Mouse (Mus musculus): ENCODE results near the gene Scly. TPM values are rescaled to one million over a fixed set of nuclear protein-coding genes. Genes with fewer than 3 reads are reported as not detected.

The Scly gene
- total and polyA plus RNA-seq, 3 experiments: 23.1 to 48.8 TPM; not detected in 1

GRCm38 (mm10) chr1:91356105-91356504 lies 58.0 kb downstream of the Scly start:
- H3K79me2 ChIP-seq (ENCODE audit: control insufficient read depth, insufficient read depth, low read length, poor library complexity): no peaks in the 10 kb centered on the region
- no peak overlapping the region for H3K27ac ChIP-seq (ENCODE audit: control insufficient read depth, low read depth, low read length)
- DNase-seq (ENCODE audit: low read depth, low spot score): no peak
- H3K9me3 ChIP-seq (replicated peaks; ENCODE audit: insufficient read depth, low read length): no peaks in the 10 kb centered on the region
- no peaks in the 10 kb centered on the region; a peak in 1 of 4 replicates for H3K27me3 ChIP-seq (ENCODE audit: control insufficient read depth in 1 of 2, insufficient read depth in 2 of 2, low read length in 2 of 2)
- H3K4me3 ChIP-seq (ENCODE audit: control insufficient read depth in 1 of 2, insufficient read depth in 1 of 2, low read depth in 2 of 2, low read length in 2 of 2): no peak overlapping the region
- no peak for TF ChIP-seq ZMIZ1 (IDR thresholded peaks at IDR 0.05; ENCODE audit: low read depth, low read length)
- TF ChIP-seq EP300 (IDR thresholded peaks at IDR 0.05; ENCODE audit: low read depth in 1 of 2, low read length in 2 of 2): no peak
- TF ChIP-seq MYB (IDR thresholded peaks at IDR 0.05; ENCODE audit: low read depth, low read length): no peak
- no peak for TF ChIP-seq MAX (IDR thresholded peaks at IDR 0.05; ENCODE audit: low read length)
- no peak for TF ChIP-seq CTCF (IDR thresholded peaks at IDR 0.05 in 2 of 3, conservative IDR thresholded peaks at IDR 0.05 in 1 of 3; ENCODE audit: control insufficient read depth in 1 of 3, insufficient read depth in 1 of 3, low read depth in 2 of 3, low read length in 3 of 3, poor library complexity in 1 of 3, severe bottlenecking in 1 of 3)
- TF ChIP-seq MAFK (IDR thresholded peaks at IDR 0.05; ENCODE audit: borderline replicate concordance, low read depth, low read length): no peak
- TF ChIP-seq MYC (IDR thresholded peaks at IDR 0.05; ENCODE audit: low read depth, low read length): no peak
- TF ChIP-seq ZKSCAN1 (IDR thresholded peaks at IDR 0.05; ENCODE audit: low read depth, low read length): no peak
- TF ChIP-seq POLR2AphosphoS5 (IDR thresholded peaks at IDR 0.05; ENCODE audit: borderline replicate concordance, low read depth, low read length): no peak
- TF ChIP-seq USF2 (IDR thresholded peaks at IDR 0.05; ENCODE audit: borderline replicate concordance in 1 of 2, insufficient read depth in 1 of 2, low read depth in 1 of 2, low read length in 2 of 2): no peak
- TF ChIP-seq ZNF384 (IDR thresholded peaks at IDR 0.05; ENCODE audit: low read depth, low read length): no peak
- no peak for TF ChIP-seq BHLHE40 (IDR thresholded peaks at IDR 0.05; ENCODE audit: borderline replicate concordance, low read depth, low read length)
- TF ChIP-seq CHD1 (IDR thresholded peaks at IDR 0.05; ENCODE audit: low read depth, low read length): no peak
- no peak for TF ChIP-seq TCF12 (IDR thresholded peaks at IDR 0.05; ENCODE audit: low read depth, low read length)
- no peak for TF ChIP-seq MXI1 (IDR thresholded peaks at IDR 0.05; ENCODE audit: low read depth, low read length)
- no peak for TF ChIP-seq POLR2AphosphoS2 (IDR thresholded peaks at IDR 0.05; ENCODE audit: low read length)
- no peak for TF ChIP-seq HCFC1 (IDR thresholded peaks at IDR 0.05; ENCODE audit: low read depth, low read length)
- no peak for TF ChIP-seq UBTF (IDR thresholded peaks at IDR 0.05; ENCODE audit: borderline replicate concordance, insufficient read depth, low read depth, low read length)
- no peak for TF ChIP-seq USF1 (IDR thresholded peaks at IDR 0.05; ENCODE audit: low read depth, low read length)
- TF ChIP-seq NELFE (IDR thresholded peaks at IDR 0.05; ENCODE audit: low read depth, low read length): no peak
- no peak overlapping the region for H3K9ac ChIP-seq (ENCODE audit: control insufficient read depth, low read depth, low read length, poor library complexity, severe bottlenecking)
- H3K4me1 ChIP-seq (ENCODE audit: control insufficient read depth in 1 of 2, insufficient read depth in 2 of 2, low read length in 2 of 2): no peaks in the 10 kb centered on the region
- no peaks in the 10 kb centered on the region for H3K36me3 ChIP-seq (ENCODE audit: control insufficient read depth in 1 of 2, insufficient read depth in 2 of 2, low read length in 2 of 2)

DNA sequence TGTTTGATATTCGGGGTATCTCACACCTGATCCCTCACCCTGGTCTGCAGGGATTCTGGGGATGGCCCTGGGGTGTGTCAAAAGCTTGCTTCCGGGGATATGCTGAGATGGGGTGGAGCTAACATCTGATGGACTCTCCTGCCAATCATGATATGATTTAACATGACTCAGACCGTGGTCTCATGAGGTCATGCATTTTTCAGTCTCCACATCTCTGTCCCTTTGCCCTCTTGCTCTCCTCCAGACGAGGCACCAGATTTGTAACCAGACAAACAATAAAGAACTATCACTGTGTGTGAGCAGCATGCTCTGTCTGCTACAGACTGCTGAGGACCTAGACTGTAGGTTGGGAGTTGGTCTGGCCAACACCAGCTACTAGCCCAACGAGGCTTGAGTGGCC lies 64.0 kb downstream of the Scly start:
- TF ChIP-seq MYC (IDR thresholded peaks at IDR 0.05; ENCODE audit: low read depth, low read length): no peak
- TF ChIP-seq NRF1 (IDR thresholded peaks at IDR 0.05; ENCODE audit: insufficient read depth, low read depth, low read length, poor library complexity, severe bottlenecking): no peak
- TF ChIP-seq POLR2AphosphoS5 (IDR thresholded peaks at IDR 0.05; ENCODE audit: borderline replicate concordance, low read depth, low read length): no peak
- no peak for TF ChIP-seq CHD1 (IDR thresholded peaks at IDR 0.05; ENCODE audit: low read depth, low read length)
- TF ChIP-seq MAFK (IDR thresholded peaks at IDR 0.05; ENCODE audit: borderline replicate concordance, low read depth, low read length): no peak
- no peak for TF ChIP-seq TAL1 (IDR thresholded peaks at IDR 0.05; ENCODE audit: low read length)
- no peak for TF ChIP-seq ELF1 (IDR thresholded peaks at IDR 0.05; ENCODE audit: low read depth, low read length)
- TF ChIP-seq ZKSCAN1 (IDR thresholded peaks at IDR 0.05; ENCODE audit: low read depth, low read length): no peak
- TF ChIP-seq SIN3A (IDR thresholded peaks at IDR 0.05; ENCODE audit: low read length): no peak
- no peaks in the 10 kb centered on the region; a peak in 1 of 4 replicates for H3K27me3 ChIP-seq (ENCODE audit: control insufficient read depth in 1 of 2, insufficient read depth in 2 of 2, low read length in 2 of 2)

More for the DNA sequence above, 64.0 kb downstream of the Scly start:
- Histone ChIP-seq H3K79me2 (ENCODE audit: control insufficient read depth, insufficient read depth, low read length, poor library complexity) (peaks cover 4% of the 10 kb centered on the region), H3K4me3 (ENCODE audit: control insufficient read depth in 1 of 2, insufficient read depth in 1 of 2, low read depth in 2 of 2, low read length in 2 of 2) (no peak overlapping the region), H3K4me1 (ENCODE audit: control insufficient read depth in 1 of 2, insufficient read depth in 2 of 2, low read length in 2 of 2) (peaks cover 0 to 6% of the 10 kb centered on the region in 2 experiments; a peak in 2 of 4 replicates), H3K9ac (ENCODE audit: control insufficient read depth, low read depth, low read length, poor library complexity, severe bottlenecking) (no peak overlapping the region), H3K36me3 (ENCODE audit: control insufficient read depth in 1 of 2, insufficient read depth in 2 of 2, low read length in 2 of 2) (0 out of 4 replicates have a peak, but pooled peaks cover 0 to 2% of the 10 kb centered on the region in 2 experiments), H3K9me3 (replicated peaks; ENCODE audit: insufficient read depth, low read length) (no peaks in the 10 kb centered on the region), H3K27ac (ENCODE audit: control insufficient read depth, low read depth, low read length) (no peak overlapping the region)
- no peak for DNase-seq (ENCODE audit: low read depth, low spot score)

All from MEL (cell line).